Mouse (Mus musculus) kidney, embryonic 15.5 days (tissue): ENCODE results near the gene Tbcc. TPM values are rescaled to one million over a fixed set of nuclear protein-coding genes. Genes with fewer than 3 reads are reported as not detected.
A peak's percentile ranks its signal among the peaks of the same experiment; 100 is the strongest.

Source experiments
- ATAC-seq: fragments of 200-750 bp; cut with Nextera tagmentation; replicated peaks from 2 replicates; pipeline ENCODE4 v1.8.0; 2017; ENCODE audit warnings: moderate TSS enrichment; ENCODE audit not compliant: low FRiP score
- H3K27ac ChIP-seq: fragments of 300-500 bp; sonication (generic); 2 replicates; pipeline ENCODE4 v1.5.1; 2015; ENCODE audit warnings: mild to moderate bottlenecking, inconsistent platforms
- H3K27me3 ChIP-seq: fragments of 300-500 bp; sonication (generic); 2 replicates; pipeline ENCODE4 v1.6.1; 2015; ENCODE audit warnings: inconsistent platforms
- H3K36me3 ChIP-seq: fragments of 300-500 bp; sonication (generic); 2 replicates; pipeline ENCODE4 v1.6.1; 2015; ENCODE audit warnings: inconsistent platforms
- H3K4me1 ChIP-seq: fragments of 300-500 bp; sonication (generic); 2 replicates; pipeline ENCODE4 v1.6.1; 2015; ENCODE audit warnings: inconsistent platforms
- H3K4me2 ChIP-seq: fragments of 300-500 bp; sonication (generic); 2 replicates; pipeline ENCODE4 v1.6.1; 2015; ENCODE audit warnings: moderate library complexity, mild to moderate bottlenecking, inconsistent platforms
- H3K4me3 ChIP-seq: fragments of 300-500 bp; sonication (generic); replicated peaks from 2 replicates; pipeline ENCODE4 v1.5.1; 2015; ENCODE audit warnings: mild to moderate bottlenecking, inconsistent platforms
- H3K9ac ChIP-seq: fragments of 300-500 bp; sonication (generic); 2 replicates; pipeline ENCODE4 v1.6.1; 2015; ENCODE audit warnings: mild to moderate bottlenecking, inconsistent platforms
- H3K9me3 ChIP-seq: fragments of 300-500 bp; sonication (generic); replicated peaks from 2 replicates; pipeline ENCODE4 v1.6.1; 2016; ENCODE audit warnings: inconsistent platforms
- WGBS: fragments of 180-500 bp; shearing (Covaris S2); methylation state at CpG from one replicate; pipeline ENCODE4 v1.1.7; 2015; ENCODE audit warnings: mixed read lengths; 5-methylcytosine and 5-hydroxymethylcytosine counted together
- polyA plus RNA-seq: library from polyadenylated mRNA; unstranded; fragments of >200 nt; fragmentation: Nextera tagmentation; extraction: Ambion mirVana; gene quantifications from 2 replicates; pipeline ENCODE4 v1.2.1, GENCODE M21; 2015

The Tbcc gene
- polyA plus RNA-seq, 1 experiment from 2014 or later, result 59.3 TPM

DNA sequence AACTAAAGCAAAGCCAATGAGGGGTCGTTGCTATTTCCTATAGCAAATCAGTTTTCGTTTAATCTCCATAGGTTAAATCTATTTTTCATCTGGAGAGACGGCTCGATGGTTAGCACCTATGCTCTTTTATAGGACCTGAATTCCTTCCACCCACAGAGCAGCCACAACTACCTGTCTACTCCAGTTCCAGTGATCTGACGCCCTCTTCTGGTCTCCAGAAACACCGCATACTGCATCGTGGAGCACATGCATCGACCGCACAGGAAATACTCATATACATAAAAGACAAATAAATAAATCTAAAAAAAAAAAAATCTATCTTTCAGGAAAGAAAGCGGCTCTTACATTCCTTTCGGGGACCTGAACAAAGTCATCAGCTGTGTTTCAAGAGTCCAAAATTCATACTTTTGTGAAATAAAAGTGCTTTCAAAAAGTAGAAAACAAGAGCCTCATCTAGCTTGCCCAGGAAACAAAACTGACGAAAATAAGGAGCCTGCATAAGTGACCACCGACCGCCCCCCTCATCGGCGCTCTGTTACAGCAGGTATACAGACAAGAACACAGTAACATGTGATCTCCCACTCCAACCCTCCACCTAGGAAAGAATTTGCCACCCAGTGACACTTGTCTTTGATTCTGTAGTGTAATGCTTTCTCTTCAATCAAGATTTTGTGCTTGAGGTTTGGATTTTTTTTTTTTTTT lies 1.8 kb upstream of the Tbcc start:
- H3K4me3 ChIP-seq, result peak overlapping the region; percentile 83
- H3K4me1 ChIP-seq, result peaks cover 46% of the 10 kb centered on the region
- H3K9ac ChIP-seq, result peak overlapping the region; percentile 60
- no peaks in the 10 kb centered on the region for H3K27me3 ChIP-seq
- H3K27ac ChIP-seq, result peak overlapping the region; percentile 97
- ATAC-seq, result no peak
- H3K9me3 ChIP-seq, result no peaks in the 10 kb centered on the region
- H3K36me3 ChIP-seq, result peaks cover 7% of the 10 kb centered on the region; the same call in 1 of the 2 replicates
- peak overlapping the region; percentile 93 for H3K4me2 ChIP-seq
- 35% methylated on average over 16 of the region's 16 CpGs for WGBS

DNA sequence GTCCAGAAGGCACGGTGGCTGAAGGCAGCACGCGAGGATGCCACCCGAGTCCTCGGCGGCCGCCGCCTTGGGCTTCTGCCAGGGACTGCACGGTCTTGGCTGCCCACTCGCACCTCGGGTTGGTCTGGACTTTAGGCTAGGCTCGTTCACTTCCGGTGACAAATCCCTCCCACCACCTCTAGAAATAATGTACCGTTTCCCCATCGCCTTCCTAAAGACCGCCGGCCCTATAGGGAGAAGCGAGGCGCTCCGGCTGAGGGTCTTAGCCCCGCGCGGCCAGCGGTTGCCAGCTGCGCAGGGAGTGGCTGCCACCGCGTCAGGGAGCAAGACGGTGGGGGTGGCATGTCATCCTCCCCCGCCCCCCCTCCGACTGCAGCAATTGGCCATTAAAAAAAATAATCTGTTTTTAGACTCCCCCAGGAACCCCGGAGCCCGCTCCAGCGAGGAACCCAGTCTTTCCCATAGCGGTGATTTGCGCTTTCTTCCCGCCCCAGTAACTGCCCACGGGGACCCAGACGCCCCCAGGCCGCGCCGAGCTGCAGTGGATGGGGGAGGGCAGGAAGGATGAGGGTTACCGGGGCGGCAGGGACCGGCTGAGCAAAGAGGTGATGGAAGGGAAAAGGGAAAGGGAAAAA lies 917 bp upstream of the Tbcc start:
- ATAC-seq, result peak; percentile 61
- Histone ChIP-seq H3K27me3 (no peaks in the 10 kb centered on the region), H3K4me3 (peak overlapping the region; percentile 83), H3K9me3 (no peaks in the 10 kb centered on the region), H3K4me2 (peak overlapping the region; percentile 93), H3K27ac (peak overlapping the region; percentile 97), H3K9ac (peak overlapping the region; percentile 60), H3K36me3 (peaks cover 11% of the 10 kb centered on the region), H3K4me1 (peaks cover 43% of the 10 kb centered on the region)
- under 1% methylated on average over 44 of the region's 44 CpGs for WGBS

DNA sequence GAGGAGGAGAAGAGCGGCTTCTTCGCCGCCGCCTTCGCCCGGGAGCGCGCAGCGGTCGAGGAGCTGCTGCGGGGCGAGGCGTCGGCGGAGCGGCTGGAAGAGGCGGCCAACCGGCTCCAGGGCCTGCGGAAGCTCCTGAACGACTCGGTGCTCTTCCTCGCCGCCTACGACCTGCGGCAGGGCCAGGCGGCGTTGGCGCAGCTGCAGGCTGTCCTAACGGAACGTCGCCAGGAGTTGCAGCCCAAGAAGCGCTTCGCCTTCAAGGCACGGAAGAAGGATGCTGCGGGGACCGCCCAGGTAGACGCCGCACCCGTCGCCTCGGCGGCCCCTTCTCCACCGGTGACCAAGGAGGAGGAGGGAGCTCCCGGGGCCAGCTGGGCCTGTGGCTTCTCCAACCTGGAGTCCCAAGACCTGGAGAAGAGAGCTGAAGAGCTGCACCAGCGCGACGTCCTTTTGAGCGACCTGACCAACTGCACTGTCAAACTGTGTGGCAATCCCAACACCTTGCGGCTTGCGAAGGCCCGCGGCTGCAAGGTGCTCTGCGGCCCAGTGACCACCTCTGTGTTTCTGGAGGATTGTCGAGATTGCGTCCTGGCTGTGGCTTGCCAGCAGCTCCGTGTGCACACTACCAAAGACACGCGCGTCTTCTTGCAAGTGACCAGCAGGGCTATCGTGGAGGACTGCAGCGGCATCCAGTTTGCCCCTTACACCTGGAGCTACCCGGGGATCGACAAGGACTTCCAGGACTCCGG lies 535 bp downstream of the Tbcc start:
- peak; percentile 31 for ATAC-seq
- no peaks in the 10 kb centered on the region for H3K9me3 ChIP-seq
- peaks cover 39% of the 10 kb centered on the region for H3K4me1 ChIP-seq
- peak overlapping the region; percentile 80 for H3K4me2 ChIP-seq
- peak overlapping the region; percentile 83 for H3K4me3 ChIP-seq
- 1% methylated on average over 64 of the region's 64 CpGs for WGBS
- no peaks in the 10 kb centered on the region for H3K27me3 ChIP-seq
- H3K27ac ChIP-seq, result peak overlapping the region; percentile 87
- H3K9ac ChIP-seq, result peak overlapping the region; percentile 89
- peaks cover 11% of the 10 kb centered on the region for H3K36me3 ChIP-seq

DNA sequence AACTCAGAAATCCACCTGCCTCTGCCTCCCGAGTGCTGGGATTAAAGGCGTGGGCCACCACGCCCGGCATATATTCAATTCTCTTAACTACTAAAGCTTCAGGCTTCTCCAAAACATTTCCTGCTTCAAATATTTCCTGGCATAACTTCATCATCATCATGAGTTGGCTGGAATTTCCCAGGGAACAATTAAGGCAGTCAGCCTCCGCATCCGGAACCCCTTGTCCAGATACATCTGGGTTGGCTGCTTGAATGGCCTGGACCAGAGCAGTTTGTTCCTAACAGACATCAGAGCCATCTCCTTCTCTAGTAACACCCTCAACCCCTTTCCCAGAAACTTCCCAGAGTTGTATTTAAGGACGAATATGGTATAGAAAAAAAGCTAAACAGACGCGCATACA lies 4.9 kb downstream of the Tbcc start:
- Histone ChIP-seq H3K4me2 (no peak overlapping the region), H3K36me3 (peaks cover 11% of the 10 kb centered on the region), H3K4me3 (no peak overlapping the region), H3K4me1 (peaks cover 50% of the 10 kb centered on the region), H3K9ac (no peak overlapping the region), H3K27ac (no peak overlapping the region), H3K27me3 (no peaks in the 10 kb centered on the region), H3K9me3 (no peaks in the 10 kb centered on the region)
- WGBS, result 89% methylated on average over 9 of the region's 9 CpGs
- ATAC-seq, result no peak

DNA sequence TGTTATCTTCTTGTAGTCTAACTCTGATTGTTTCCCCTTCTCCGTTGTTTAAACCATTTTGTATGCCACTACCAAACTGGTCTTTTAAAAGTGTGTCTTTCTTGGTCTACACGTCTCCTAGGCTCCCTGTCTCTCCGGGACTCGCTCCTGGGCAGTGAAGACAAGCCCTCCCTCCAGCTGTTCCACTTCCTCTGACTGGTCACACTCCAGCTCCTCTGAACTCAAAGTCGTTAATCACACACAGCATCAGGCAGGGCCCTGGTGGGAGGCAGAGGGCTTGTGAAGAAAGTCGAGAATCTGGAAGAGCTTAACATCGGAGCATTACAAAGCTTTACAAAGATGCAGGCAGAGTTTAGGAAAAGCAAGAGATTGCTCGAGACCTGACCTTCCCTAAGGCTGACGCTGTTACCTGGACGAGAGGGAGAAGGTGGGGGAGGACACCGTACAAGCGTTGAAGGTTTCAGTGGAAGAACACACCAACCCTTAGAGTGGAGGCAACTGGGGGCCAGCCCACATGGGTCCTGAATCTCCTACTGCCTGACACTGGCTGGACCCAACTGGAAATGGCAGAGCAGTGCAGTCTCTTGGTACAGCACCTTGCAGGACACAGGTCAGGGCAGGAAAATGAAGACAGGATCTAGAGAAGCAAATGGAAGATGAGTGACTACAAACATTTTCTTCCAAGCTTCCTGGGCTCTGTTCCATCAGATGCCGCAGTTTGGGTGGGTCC lies 6.9 kb downstream of the Tbcc start:
- Histone ChIP-seq H3K9ac (no peak overlapping the region), H3K4me1 (peaks cover 37% of the 10 kb centered on the region), H3K36me3 (peaks cover 8% of the 10 kb centered on the region), H3K4me2 (peak overlapping the region; percentile 41), H3K4me3 (0 out of 2 replicates have a peak overlapping the region, but pooled peaks have one; percentile 9), H3K9me3 (no peaks in the 10 kb centered on the region), H3K27ac (peak overlapping the region; percentile 85), H3K27me3 (no peaks in the 10 kb centered on the region)
- WGBS, result 13% methylated on average over 13 of the region's 13 CpGs
- peak; percentile 96 for ATAC-seq

DNA sequence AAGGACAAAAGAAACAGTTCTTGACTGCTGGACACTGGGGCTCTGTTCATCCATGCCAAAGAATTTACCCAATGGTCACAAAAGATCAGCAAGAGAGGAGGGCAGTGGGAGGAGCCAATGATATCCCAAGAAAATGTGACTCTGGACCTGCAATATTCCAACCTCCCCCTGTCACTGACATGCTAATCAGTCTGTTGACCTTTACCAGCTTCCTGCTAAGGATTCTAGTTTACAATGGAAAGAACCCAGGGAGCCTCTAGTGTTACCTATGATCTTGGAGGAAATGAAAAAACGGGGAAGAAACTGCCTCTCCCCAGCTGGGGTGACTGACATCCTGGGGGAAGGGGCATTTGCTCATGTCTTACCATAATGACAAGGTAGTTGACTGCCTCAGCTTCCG lies 10.5 kb downstream of the Tbcc start:
- H3K36me3 ChIP-seq, result no peaks in the 10 kb centered on the region
- H3K4me2 ChIP-seq, result no peak overlapping the region
- no peak overlapping the region for H3K9ac ChIP-seq
- no peak for ATAC-seq
- H3K27ac ChIP-seq, result no peak overlapping the region
- peaks cover 24% of the 10 kb centered on the region for H3K4me1 ChIP-seq
- H3K4me3 ChIP-seq, result no peak overlapping the region
- WGBS, result 69% methylated on average over 2 of the region's 2 CpGs
- no peaks in the 10 kb centered on the region for H3K9me3 ChIP-seq
- no peaks in the 10 kb centered on the region for H3K27me3 ChIP-seq

DNA sequence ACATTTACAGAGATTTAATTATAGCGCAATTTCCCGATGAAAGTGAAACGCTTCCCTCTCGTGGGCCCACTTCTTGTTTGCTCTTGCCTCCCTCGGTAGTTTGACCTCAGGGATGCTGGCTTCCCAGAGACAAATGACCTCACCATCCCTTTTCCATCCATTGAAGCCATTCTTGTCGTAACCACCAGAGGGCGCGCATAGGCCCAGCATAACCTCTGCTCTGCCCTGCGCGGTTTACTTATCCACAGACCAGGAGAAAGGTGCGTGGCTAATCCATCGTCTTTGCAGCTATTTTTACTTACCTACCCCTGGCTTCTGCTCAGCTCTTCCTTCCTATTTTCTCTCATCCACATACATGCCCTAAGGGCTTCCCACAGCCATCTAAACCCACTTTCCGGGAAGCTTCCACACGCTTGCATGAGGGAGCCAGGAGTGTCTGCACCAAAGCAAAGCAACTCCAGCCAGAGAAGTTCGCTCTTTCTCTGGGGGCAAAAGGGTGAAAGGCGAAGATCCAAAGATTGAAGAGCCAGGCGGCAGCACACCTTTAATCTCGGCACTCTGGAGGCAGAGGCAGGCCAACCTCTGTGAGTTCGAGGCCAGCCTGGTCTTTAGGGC lies 13.5 kb downstream of the Tbcc start:
- no peaks in the 10 kb centered on the region; the same call in 1 of the 2 replicates for H3K9me3 ChIP-seq
- H3K4me3 ChIP-seq, result no peak overlapping the region
- peak; percentile 78; the same call in 1 of the 2 replicates for ATAC-seq
- H3K36me3 ChIP-seq, result no peaks in the 10 kb centered on the region
- 22% methylated on average over 19 of the region's 19 CpGs for WGBS
- no peaks in the 10 kb centered on the region for H3K4me1 ChIP-seq
- H3K9ac ChIP-seq, result no peak overlapping the region
- H3K27me3 ChIP-seq, result no peaks in the 10 kb centered on the region
- no peak overlapping the region for H3K4me2 ChIP-seq
- no peak overlapping the region for H3K27ac ChIP-seq

DNA sequence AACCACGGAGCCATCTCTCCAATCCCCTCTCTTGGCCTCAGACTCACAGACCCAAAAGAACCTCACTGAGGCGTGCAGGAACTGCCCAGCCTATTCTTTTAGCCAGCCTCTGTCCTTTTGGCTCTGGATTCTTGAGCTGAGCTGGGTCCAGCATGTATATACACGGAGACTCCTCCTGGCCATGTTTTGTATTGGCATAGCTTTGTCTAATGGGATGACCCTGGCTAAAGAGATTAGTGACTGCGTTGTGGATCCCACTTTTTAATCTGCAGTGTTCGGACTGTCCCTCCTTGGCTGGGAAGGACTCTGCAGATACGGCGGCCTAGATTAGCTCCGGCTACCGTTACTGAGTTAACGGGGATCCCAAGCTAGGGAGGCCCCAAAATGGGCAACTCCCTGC lies 19.7 kb downstream of the Tbcc start, which contains the start of gene Prph2:
Gene Prph2, plus strand, starts transcription at position 274 of the 400 bp plus-strand sequence.
- 89% methylated on average over 10 of the region's 10 CpGs for WGBS
- H3K27me3 ChIP-seq, result no peaks in the 10 kb centered on the region

DNA sequence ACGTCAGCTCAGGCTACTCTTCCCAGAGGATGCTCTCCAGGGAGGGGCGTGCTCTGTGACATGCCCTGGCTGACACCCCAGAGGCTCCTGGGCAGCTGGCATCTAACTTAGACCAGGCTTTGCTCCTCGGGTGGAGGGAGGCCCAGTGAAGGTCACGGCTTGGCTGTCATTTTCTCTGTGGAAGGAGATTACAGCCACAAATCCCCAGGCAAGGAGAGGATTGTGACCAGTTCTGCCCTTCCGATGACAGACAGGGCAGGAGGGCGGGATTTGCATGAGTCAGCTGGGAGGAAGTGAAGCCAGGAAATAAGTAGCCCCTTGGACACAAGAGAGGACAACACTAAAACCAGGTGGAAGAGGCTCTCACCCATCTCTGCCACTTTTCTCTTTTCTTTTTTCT lies 21.8 kb downstream of the Tbcc start:
- Histone ChIP-seq H3K4me1 (peaks cover 11% of the 10 kb centered on the region; the same call in 1 of the 2 replicates), H3K27ac (0 out of 2 replicates have a peak overlapping the region, but pooled peaks have one; percentile 7), H3K36me3 (no peaks in the 10 kb centered on the region), H3K9me3 (no peaks in the 10 kb centered on the region; the same call in 1 of the 2 replicates), H3K4me2 (no peak overlapping the region), H3K4me3 (no peak overlapping the region), H3K27me3 (no peaks in the 10 kb centered on the region), H3K9ac (no peak overlapping the region)
- 37% methylated on average over 6 of the region's 6 CpGs for WGBS
- no peak for ATAC-seq

More for the DNA sequence above, 19.7 kb downstream of the Tbcc start, which contains the start of gene Prph2:
- no peaks in the 10 kb centered on the region for H3K36me3 ChIP-seq
- no peak within 1 kb of the TSS for H3K9ac ChIP-seq
- no peaks in the 10 kb centered on the region; the same call in 1 of the 2 replicates for H3K9me3 ChIP-seq
- ATAC-seq, result no peak
- H3K27ac ChIP-seq, result no peak within 1 kb of the TSS
- no peak within 1 kb of the TSS for H3K4me3 ChIP-seq
- H3K4me2 ChIP-seq, result no peak within 1 kb of the TSS
- peaks cover 11% of the 10 kb centered on the region; the same call in 1 of the 2 replicates for H3K4me1 ChIP-seq

DNA sequence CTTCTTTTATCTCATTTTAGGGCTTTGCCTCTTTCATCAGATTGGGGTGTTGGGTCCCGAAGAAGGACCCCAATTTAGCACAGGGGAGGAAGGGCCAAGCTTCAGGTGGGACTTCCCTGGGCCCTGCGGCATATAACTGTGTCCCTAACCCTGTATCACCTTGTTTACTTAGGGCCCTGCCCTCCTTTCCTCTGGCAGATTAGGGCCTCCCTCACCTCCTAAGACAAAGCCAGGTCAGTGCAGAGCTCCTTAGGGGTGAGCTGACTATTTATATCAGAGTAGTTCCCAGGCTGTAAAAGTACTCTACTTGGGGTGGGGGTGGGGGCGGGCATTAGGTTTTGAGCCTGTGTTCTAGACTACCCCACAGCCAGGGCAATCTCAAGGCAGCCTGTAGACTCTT lies 24.6 kb downstream of the Tbcc start:
- H3K36me3 ChIP-seq, result no peaks in the 10 kb centered on the region
- no peak overlapping the region for H3K4me3 ChIP-seq
- H3K27ac ChIP-seq, result no peak overlapping the region
- no peak for ATAC-seq
- no peaks in the 10 kb centered on the region for H3K27me3 ChIP-seq
- H3K4me1 ChIP-seq, result peaks cover 26% of the 10 kb centered on the region
- H3K9me3 ChIP-seq, result no peaks in the 10 kb centered on the region
- no peak overlapping the region for H3K9ac ChIP-seq
- H3K4me2 ChIP-seq, result no peak overlapping the region
- WGBS, result 46% methylated on average over 3 of the region's 3 CpGs

DNA sequence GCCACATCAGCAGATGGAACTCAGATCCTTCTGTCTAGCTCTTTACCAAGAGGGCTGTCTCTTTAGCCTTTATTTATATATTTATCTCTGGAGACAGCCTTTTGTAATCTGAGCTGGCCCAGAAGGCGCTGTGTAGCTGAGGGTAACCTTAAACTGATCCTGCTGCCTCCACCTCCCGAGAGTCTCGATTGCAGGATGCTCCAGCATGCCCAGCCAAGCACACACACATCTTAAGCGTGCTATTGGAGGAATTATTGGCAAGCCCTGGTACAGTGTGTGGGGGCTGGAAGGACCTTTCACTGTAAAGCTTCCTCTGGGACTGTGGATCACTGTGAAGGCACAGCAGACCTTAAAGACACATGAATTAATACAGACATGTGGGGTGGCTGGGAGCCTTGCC lies 28.5 kb downstream of the Tbcc start:
- peak overlapping the region; percentile 63 for H3K27ac ChIP-seq
- no peaks in the 10 kb centered on the region for H3K9me3 ChIP-seq

More for the DNA sequence above, 28.5 kb downstream of the Tbcc start:
- Histone ChIP-seq H3K27me3 (no peaks in the 10 kb centered on the region), H3K4me1 (peaks cover 17% of the 10 kb centered on the region), H3K4me2 (no peak overlapping the region), H3K4me3 (no peak overlapping the region), H3K36me3 (no peaks in the 10 kb centered on the region), H3K9ac (no peak overlapping the region)
- peak; percentile 87 for ATAC-seq
- 10% methylated on average over 4 of the region's 4 CpGs for WGBS
